Mouse (Mus musculus): ENCODE data around the gene Pmpca.

GRCm38 (mm10) chr2:26402265-26402664 lies 13.1 kb downstream of the Pmpca start:
- TF ChIP-seq CTCF (IDR thresholded peaks at IDR 0.05; ENCODE audit: low read depth) (no peak), EP300 (IDR thresholded peaks at IDR 0.05; ENCODE audit: low read depth) (no peak)
